Mouse (Mus musculus): Measurements from ENCODE around the gene Igflr1. TPM values are rescaled to one million over a fixed set of nuclear protein-coding genes. Genes with fewer than 3 reads are reported as not detected.

Gene Igflr1
- polyA plus RNA-seq, 1 experiment, result 3.4 TPM

DNA sequence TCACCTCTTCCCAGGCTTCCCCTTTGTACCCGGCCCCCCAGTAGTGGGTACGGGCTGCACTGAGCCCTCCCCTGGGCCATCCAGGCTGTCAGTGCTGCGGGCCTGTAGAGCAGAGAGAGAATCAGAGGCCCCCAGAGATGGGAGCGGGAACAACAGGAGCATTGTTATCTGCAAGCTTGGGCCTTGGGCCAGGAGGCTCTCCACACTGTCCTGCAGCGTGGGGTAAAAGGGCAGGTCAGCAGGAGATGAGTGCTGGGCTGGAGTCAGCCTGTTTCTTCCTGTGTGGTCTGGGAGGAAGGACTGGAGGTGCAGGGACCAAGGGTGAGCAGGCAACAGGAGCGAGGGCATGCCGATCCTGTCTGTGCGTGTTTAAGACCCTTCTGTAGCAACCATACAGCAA, 32.3 kb upstream of the Igflr1 start:
- H3K4me1 ChIP-seq (ENCODE audit: control insufficient read depth, insufficient read depth, low read length), result peaks cover 14% of the 10 kb centered on the region
- peak overlapping the region; percentile 75 for H3K4me3 ChIP-seq (ENCODE audit: insufficient read depth, low read length)
- peak overlapping the region; percentile 57 for H3K27ac ChIP-seq (ENCODE audit: insufficient read depth, low read length)
- TF ChIP-seq CTCF (IDR thresholded peaks at IDR 0.05; ENCODE audit: extremely low read depth, insufficient read depth, low read length) (no peak), POLR2A (IDR thresholded peaks at IDR 0.05; ENCODE audit: extremely low read depth, insufficient read depth, low read length) (no peak)

- TF ChIP-seq POLR2A (IDR thresholded peaks at IDR 0.05; ENCODE audit: extremely low read depth, insufficient read depth, low read length) (peak; percentile 15; the same call in 1 of the 2 replicates), CTCF (IDR thresholded peaks at IDR 0.05; ENCODE audit: extremely low read depth, insufficient read depth, low read length) (no peak)
- peak overlapping the region; percentile 57 for H3K27ac ChIP-seq (ENCODE audit: insufficient read depth, low read length)
- peaks cover 14% of the 10 kb centered on the region for H3K4me1 ChIP-seq (ENCODE audit: control insufficient read depth, insufficient read depth, low read length)
- H3K4me3 ChIP-seq (ENCODE audit: insufficient read depth, low read length), result peak overlapping the region; percentile 75
Observed at GRCm38 (mm10) chr7:30533941-30534632, 31.1 kb upstream of the Igflr1 start.

DNA sequence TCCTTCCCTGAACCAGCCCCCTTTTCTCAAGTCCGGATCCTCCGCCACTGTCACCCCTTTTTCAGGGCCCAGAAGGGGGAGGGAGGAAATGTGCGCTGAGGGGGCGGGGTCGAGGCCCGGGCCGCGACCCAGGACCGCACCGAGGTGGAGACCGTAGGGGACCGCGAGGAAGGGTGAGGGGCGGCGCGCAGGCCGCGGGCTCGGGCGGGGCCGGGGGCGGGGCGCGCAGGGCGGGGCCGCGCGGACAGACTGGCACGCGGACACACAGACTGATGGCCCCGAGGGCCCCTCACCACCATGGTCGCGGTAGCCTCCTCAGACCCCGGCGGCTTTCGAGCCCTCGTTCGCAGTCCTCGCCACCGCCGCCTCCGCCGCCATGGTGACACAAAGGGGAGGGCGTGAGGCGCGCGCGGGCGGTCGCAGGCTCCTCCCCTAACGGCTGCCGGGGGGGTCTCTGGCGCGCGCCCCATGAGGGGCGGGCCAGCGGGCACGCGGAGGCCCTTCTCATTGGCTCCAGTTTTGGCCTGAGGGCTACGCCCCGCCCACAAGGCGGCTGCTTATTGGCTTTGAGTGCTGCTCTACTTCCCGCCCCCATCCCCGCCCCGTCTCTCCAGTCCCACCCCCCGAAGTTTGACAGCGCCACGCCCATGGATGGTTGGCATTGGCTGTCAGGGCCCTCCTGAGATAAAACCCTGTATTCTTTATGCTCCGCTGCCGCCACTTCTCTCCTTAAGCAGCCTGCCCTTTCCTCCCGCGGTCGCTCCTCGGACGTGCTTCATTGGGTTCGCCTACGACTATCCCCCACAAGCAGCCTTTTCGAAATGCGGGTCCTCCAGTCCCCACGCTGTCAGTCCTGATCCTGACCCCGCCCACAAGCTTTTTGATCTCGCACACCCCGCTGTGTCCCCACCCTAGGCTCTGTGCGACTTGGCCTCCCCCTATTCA, 30.3 kb upstream of the Igflr1 start, which contains the start of gene Arhgap33:
Gene Arhgap33, minus strand, starts transcription at position 428 of the 945 bp plus-strand sequence.
- Histone ChIP-seq H3K27ac (ENCODE audit: insufficient read depth, low read length) (peak within 1 kb of the TSS; percentile 57), H3K4me3 (ENCODE audit: insufficient read depth, low read length) (peak within 1 kb of the TSS; percentile 75), H3K4me1 (ENCODE audit: control insufficient read depth, insufficient read depth, low read length) (peaks cover 14% of the 10 kb centered on the region)
- TF ChIP-seq CTCF (IDR thresholded peaks at IDR 0.05; ENCODE audit: extremely low read depth, insufficient read depth, low read length) (no peak), POLR2A (IDR thresholded peaks at IDR 0.05; ENCODE audit: extremely low read depth, insufficient read depth, low read length) (peak; percentile 59; the same call in 1 of the 2 replicates)

DNA sequence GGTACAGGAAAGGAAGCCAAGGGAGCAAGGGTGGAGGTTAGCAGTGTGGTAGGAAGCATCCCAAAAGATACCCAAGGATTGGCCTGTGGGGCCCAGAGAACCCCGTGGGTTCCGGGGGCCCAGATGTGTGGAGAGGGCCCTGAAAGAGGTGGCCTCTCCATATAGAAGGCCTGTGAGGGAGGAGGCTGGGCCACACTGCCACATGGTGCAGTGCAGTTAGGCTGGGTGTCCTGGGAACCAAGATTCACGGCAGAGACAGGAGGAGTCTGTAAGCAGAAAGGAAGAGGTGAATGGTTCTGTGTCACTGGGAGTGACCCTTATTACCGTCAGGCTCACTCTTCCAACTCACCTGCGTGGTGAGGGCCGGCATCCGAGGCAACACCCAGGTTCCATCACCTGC, 24.7 kb upstream of the Igflr1 start:
- Histone ChIP-seq H3K4me1 (ENCODE audit: control insufficient read depth, insufficient read depth, low read length) (no peaks in the 10 kb centered on the region), H3K4me3 (ENCODE audit: insufficient read depth, low read length) (no peak overlapping the region), H3K27ac (ENCODE audit: insufficient read depth, low read length) (no peak overlapping the region)
- no peak for TF ChIP-seq POLR2A (IDR thresholded peaks at IDR 0.05; ENCODE audit: extremely low read depth, insufficient read depth, low read length)
- no peak for TF ChIP-seq CTCF (IDR thresholded peaks at IDR 0.05; ENCODE audit: extremely low read depth, insufficient read depth, low read length)

GRCm38 (mm10) chr7:30544327-30544726, 20.9 kb upstream of the Igflr1 start:
- H3K27ac ChIP-seq (ENCODE audit: insufficient read depth, low read length), result no peak overlapping the region
- no peak overlapping the region for H3K4me3 ChIP-seq (ENCODE audit: insufficient read depth, low read length)
- TF ChIP-seq CTCF (IDR thresholded peaks at IDR 0.05; ENCODE audit: extremely low read depth, insufficient read depth, low read length) (no peak), POLR2A (IDR thresholded peaks at IDR 0.05; ENCODE audit: extremely low read depth, insufficient read depth, low read length) (no peak)
- H3K4me1 ChIP-seq (ENCODE audit: control insufficient read depth, insufficient read depth, low read length), result no peaks in the 10 kb centered on the region

DNA sequence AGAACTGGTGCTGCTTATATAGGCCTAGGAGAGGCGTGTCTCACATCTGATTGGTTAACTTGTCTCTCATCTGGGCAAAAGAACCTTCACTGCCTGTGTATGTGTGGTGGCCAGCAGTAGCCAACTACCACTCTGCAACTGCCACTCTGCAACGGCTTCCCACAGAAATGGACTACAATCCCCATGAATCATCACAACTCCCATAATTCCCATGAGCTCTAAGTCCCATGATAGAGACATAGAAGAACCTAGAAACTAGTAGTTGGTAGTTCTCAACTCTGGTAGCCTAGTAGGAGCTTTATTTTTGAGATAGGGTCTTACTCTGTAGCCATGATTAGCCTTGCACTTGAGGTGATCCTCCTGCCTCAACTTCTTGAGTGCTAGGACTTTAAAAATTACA, 15.3 kb upstream of the Igflr1 start:
- no peak overlapping the region for H3K4me3 ChIP-seq (ENCODE audit: insufficient read depth, low read length)
- H3K27ac ChIP-seq (ENCODE audit: insufficient read depth, low read length), result no peak overlapping the region
- H3K4me1 ChIP-seq (ENCODE audit: control insufficient read depth, insufficient read depth, low read length), result no peaks in the 10 kb centered on the region
- no peak for TF ChIP-seq CTCF (IDR thresholded peaks at IDR 0.05; ENCODE audit: extremely low read depth, insufficient read depth, low read length)

DNA sequence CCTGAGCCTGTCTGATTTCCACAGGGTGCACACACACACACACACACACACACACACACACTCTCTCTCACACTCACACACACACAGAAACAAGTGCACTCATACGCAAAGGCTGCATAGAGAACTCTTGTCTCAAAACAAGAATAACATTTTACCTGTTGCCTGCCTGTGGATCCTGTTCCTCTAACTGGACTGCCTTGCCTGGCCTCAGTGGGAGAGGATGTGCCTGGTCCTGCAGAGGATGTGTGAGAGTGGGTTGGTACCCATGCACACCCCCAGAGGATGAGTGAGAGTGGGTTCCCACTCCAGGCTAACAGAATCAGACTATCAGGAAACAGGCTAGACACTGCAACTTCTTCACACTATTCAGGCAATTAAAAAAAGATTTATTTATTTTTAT, 14.6 kb upstream of the Igflr1 start:
- Histone ChIP-seq H3K27ac (ENCODE audit: insufficient read depth, low read length) (no peak overlapping the region), H3K4me3 (ENCODE audit: insufficient read depth, low read length) (no peak overlapping the region), H3K4me1 (ENCODE audit: control insufficient read depth, insufficient read depth, low read length) (no peaks in the 10 kb centered on the region)
- TF ChIP-seq POLR2A (IDR thresholded peaks at IDR 0.05; ENCODE audit: extremely low read depth, insufficient read depth, low read length), result no peak
- TF ChIP-seq CTCF (IDR thresholded peaks at IDR 0.05; ENCODE audit: extremely low read depth, insufficient read depth, low read length), result no peak

DNA sequence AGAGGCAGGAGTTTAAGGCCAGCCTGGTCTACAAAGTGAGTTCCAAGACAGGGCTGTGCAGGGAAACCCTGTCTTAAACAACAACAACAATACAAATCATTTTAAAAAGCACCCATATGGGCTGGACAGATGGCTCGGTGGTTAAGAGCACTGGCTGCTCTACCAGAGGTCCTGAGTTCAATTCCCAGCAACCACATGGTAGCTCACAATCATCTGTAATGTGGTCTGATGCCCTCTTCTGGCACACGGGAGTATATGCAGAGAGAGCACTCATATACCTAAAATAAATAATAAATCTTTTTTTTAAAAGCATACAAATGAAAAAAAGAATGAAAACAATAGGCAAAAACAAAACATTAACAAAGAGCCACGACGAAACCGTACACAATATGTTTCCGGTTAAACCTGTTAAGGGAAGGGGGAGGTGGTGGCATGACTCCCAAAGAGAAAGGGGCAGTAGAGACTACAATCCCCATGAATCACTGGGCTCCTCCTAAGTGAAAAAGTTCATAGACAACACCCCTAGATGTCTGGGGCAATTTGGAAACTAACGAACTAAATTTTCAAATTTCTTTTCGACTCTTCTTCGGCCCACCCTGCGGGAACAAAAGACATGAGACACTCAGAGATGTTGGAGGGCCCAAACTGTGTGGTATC, 13.7 kb upstream of the Igflr1 start:
- H3K4me1 ChIP-seq (ENCODE audit: control insufficient read depth, insufficient read depth, low read length), result no peaks in the 10 kb centered on the region
- H3K4me3 ChIP-seq (ENCODE audit: insufficient read depth, low read length), result peak overlapping the region; percentile 71
- TF ChIP-seq POLR2A (IDR thresholded peaks at IDR 0.05; ENCODE audit: extremely low read depth, insufficient read depth, low read length), result no peak
- no peak for TF ChIP-seq CTCF (IDR thresholded peaks at IDR 0.05; ENCODE audit: extremely low read depth, insufficient read depth, low read length)
- H3K27ac ChIP-seq (ENCODE audit: insufficient read depth, low read length), result peak overlapping the region; percentile 85
